Mouse (Mus musculus): ENCODE data around the gene Sipa1l2. TPM values are rescaled to one million over a fixed set of nuclear protein-coding genes. Genes with fewer than 3 reads are reported as not detected.
"Not testable (repeated sequence)": the region's sequence is repeated elsewhere in the genome, so short reads cannot be mapped to it uniquely, and the experiment has no call there.

Sipa1l2 gene
- polyA plus RNA-seq, 1 experiment from 2014 or later = 33.2 TPM

DNA sequence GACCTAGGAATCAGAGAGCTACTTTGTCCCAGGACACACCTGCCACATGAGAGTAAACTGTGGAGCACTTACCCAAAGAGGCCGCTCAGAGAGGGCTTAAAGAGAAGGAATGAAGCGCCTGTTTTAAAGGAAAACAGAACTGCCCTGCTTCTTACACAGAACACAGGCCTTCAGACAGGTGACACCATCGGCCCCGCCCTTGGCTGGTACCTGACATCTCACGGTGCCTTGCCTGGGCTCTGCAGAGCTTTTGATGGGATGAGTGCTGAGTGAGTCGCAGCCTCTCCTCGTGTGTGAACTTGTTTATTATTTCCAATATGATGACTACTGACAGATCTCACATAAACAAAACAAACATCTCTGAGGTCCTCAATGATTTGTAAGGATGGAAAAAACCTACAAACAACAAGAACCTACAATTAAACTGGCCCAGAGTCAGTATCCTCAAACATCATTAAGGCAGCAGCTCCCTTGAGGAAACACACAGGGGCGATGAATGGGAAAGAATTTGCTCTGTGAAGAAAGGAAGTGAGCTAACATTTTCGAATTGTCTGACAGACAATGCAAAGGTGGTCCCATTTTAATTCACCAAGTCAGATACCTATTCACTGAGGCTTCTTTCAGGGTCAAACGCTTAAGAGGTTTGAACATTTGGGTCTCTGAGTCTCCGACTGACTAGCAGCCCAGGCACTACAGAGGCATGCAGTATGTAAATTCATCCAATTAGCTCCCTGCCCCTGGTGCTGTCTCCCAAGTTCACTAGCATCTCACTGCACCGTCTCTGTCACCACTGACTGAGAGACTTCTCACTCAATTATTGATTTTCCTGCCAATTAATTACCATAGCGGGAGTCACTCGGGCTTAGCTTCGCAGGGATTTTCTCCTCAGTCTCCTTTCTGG lies 39.2 kb downstream of the Sipa1l2 start:
- Histone ChIP-seq H3K4me2 (no peak overlapping the region), H3K4me1 (peaks cover 83% of the 10 kb centered on the region), H3K9ac (no peak overlapping the region), H3K27ac (peak overlapping the region; percentile 42; the same call in 1 of the 2 replicates), H3K4me3 (replicated peaks) (no peak overlapping the region), H3K27me3 (peaks cover 4% of the 10 kb centered on the region; the same call in 1 of the 2 replicates), H3K36me3 (replicated peaks) (no peaks in the 10 kb centered on the region), H3K9me3 (no peaks in the 10 kb centered on the region)
- 43% methylated on average over 15 of the region's 15 CpGs for WGBS
- no peak for ATAC-seq (ENCODE audit: low FRiP score)

- Histone ChIP-seq H3K4me2 (no peak overlapping the region), H3K27ac (no peak overlapping the region), H3K36me3 (replicated peaks) (no peaks in the 10 kb centered on the region), H3K4me3 (replicated peaks) (no peak overlapping the region), H3K9ac (no peak overlapping the region), H3K9me3 (no peaks in the 10 kb centered on the region), H3K4me1 (peaks cover 86% of the 10 kb centered on the region), H3K27me3 (peaks cover 4% of the 10 kb centered on the region; the same call in 1 of the 2 replicates)
- 35% methylated on average over 6 of the region's 6 CpGs for WGBS
- peak; percentile 19; the same call in 1 of the 2 replicates for ATAC-seq (ENCODE audit: low FRiP score)
Observed at GRCm38 (mm10) chr8:125529019-125529418, 40.6 kb downstream of the Sipa1l2 start.

GRCm38 (mm10) chr8:125527941-125528340 lies 41.7 kb downstream of the Sipa1l2 start:
- WGBS = 53% methylated on average over 3 of the region's 3 CpGs
- Histone ChIP-seq H3K4me2 (no peak overlapping the region), H3K27me3 (peaks cover 4% of the 10 kb centered on the region; the same call in 1 of the 2 replicates), H3K9ac (no peak overlapping the region), H3K4me1 (peaks cover 84% of the 10 kb centered on the region), H3K36me3 (replicated peaks) (no peaks in the 10 kb centered on the region), H3K9me3 (no peaks in the 10 kb centered on the region), H3K27ac (peak overlapping the region; percentile 53; the same call in 1 of the 2 replicates), H3K4me3 (replicated peaks) (no peak overlapping the region)
- no peak for ATAC-seq (ENCODE audit: low FRiP score)

DNA sequence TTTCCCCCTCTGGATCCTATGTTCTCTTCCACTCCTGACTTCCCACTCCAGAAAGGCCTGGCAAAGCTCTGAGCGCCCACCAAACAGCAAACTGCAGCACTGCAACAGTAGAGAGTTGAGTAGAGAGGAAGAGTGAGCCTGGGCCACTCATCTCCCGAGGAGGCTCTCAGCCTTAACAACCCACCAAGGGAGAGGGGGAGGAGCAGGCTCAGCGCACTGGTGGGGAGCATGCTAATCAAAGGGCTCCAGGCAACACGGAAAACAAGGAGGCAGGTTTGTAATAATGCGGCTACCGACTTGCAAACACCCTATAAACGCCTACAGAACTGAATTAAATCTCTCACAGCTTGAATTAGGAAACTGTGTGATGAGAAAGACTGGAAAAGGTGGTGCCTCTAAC lies 42.6 kb downstream of the Sipa1l2 start:
- peak overlapping the region; percentile 53 for H3K27ac ChIP-seq
- H3K36me3 ChIP-seq (replicated peaks) = no peaks in the 10 kb centered on the region
- no peak overlapping the region for H3K9ac ChIP-seq
- H3K4me1 ChIP-seq = peaks cover 84% of the 10 kb centered on the region
- H3K4me3 ChIP-seq (replicated peaks) = no peak overlapping the region
- no peaks in the 10 kb centered on the region for H3K9me3 ChIP-seq
- peak; percentile 68 for ATAC-seq (ENCODE audit: low FRiP score)
- 7% methylated on average over 7 of the region's 7 CpGs for WGBS
- H3K27me3 ChIP-seq = peaks cover 4% of the 10 kb centered on the region; the same call in 1 of the 2 replicates
- H3K4me2 ChIP-seq = 0 out of 2 replicates have a peak overlapping the region, but pooled peaks have one; percentile 8

DNA sequence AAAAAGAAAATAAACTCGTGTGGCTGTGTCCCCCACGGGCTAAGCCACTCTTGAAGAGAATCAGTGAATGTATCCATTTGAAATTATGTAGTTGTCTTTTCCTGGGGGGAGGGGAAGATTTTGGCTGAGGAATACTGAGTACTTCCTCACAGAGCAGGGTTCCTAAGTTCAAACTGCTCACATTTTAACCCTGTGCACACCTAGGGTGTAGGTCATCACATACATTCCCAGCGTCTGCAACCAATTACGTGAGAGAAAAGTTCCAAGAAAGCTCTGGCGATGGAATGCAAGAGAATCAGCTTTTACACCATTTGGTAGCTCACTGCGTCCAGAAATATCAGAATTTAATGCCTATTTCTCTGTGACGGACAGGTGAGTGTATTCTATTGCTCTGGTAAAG lies 43.0 kb downstream of the Sipa1l2 start:
- Histone ChIP-seq H3K9me3 (no peaks in the 10 kb centered on the region), H3K4me2 (0 out of 2 replicates have a peak overlapping the region, but pooled peaks have one; percentile 8), H3K9ac (no peak overlapping the region), H3K27ac (peak overlapping the region; percentile 53), H3K4me3 (replicated peaks) (no peak overlapping the region), H3K36me3 (replicated peaks) (no peaks in the 10 kb centered on the region), H3K4me1 (peaks cover 84% of the 10 kb centered on the region), H3K27me3 (peaks cover 4% of the 10 kb centered on the region; the same call in 1 of the 2 replicates)
- ATAC-seq (ENCODE audit: low FRiP score) = no peak
- 41% methylated on average over 7 of the region's 7 CpGs for WGBS

DNA sequence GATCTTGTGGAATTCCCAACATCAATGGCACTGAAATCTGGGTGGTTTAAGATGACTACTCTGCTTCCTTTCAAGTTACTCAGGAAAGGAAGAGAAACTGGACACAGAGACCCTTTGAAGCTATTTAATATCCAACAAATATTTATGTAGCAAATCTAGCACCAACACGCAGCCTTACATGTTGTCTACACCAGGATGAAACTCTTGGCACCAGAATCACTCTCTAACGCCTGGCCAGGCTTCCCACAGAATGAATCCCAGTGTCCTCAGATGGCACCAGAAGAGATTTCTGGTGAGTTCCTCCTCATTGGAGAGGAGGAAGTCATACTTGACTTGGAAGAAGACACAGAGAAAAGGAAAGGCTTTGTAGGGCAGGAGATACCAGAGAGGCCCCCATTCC lies 45.1 kb downstream of the Sipa1l2 start:
- H3K9ac ChIP-seq = no peak overlapping the region
- H3K27ac ChIP-seq = no peak overlapping the region
- H3K36me3 ChIP-seq (replicated peaks) = no peaks in the 10 kb centered on the region
- ATAC-seq (ENCODE audit: low FRiP score) = no peak
- H3K4me3 ChIP-seq (replicated peaks) = no peak overlapping the region
- 92% methylated on average over 2 of the region's 2 CpGs for WGBS
- peaks cover 4% of the 10 kb centered on the region; the same call in 1 of the 2 replicates for H3K27me3 ChIP-seq
- H3K4me2 ChIP-seq = no peak overlapping the region
- H3K9me3 ChIP-seq = no peaks in the 10 kb centered on the region
- peaks cover 72% of the 10 kb centered on the region for H3K4me1 ChIP-seq

GRCm38 (mm10) chr8:125523213-125523612 lies 46.4 kb downstream of the Sipa1l2 start:
- Histone ChIP-seq H3K9ac (no peak overlapping the region), H3K4me3 (replicated peaks) (no peak overlapping the region), H3K9me3 (no peaks in the 10 kb centered on the region), H3K4me2 (no peak overlapping the region), H3K36me3 (replicated peaks) (no peaks in the 10 kb centered on the region), H3K27ac (0 out of 2 replicates have a peak overlapping the region, but pooled peaks have one; percentile 36), H3K4me1 (peaks cover 59% of the 10 kb centered on the region), H3K27me3 (peaks cover 4% of the 10 kb centered on the region; the same call in 1 of the 2 replicates)
- no peak for ATAC-seq (ENCODE audit: low FRiP score)
- WGBS = 40% methylated on average over 5 of the region's 5 CpGs

DNA sequence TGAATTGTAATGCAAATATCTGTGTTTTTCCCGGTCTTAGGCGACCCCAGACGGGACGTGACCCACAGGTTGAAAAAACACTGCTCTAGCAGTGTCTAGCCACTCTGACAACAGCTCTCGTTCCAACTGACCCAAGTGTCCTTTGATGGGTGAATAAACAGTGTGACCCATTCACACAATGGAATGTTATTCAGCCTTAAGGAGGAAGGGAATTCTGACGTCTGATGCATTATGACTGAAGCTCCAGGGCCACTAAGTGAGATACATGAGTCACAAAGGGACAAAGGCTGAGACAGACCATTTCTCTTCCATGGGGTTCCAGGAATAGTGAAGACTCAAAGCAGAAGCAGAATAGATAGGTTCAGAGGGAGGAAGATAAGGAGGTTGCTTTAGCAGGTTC lies 47.5 kb downstream of the Sipa1l2 start:
- Histone ChIP-seq H3K4me2 (no peak overlapping the region), H3K27me3 (no peaks in the 10 kb centered on the region), H3K9ac (no peak overlapping the region), H3K9me3 (no peaks in the 10 kb centered on the region), H3K27ac (no peak overlapping the region), H3K36me3 (replicated peaks) (no peaks in the 10 kb centered on the region), H3K4me1 (peaks cover 57% of the 10 kb centered on the region), H3K4me3 (replicated peaks) (no peak overlapping the region)
- ATAC-seq (ENCODE audit: low FRiP score) = no peak
- 42% methylated on average over 6 of the region's 6 CpGs for WGBS

DNA sequence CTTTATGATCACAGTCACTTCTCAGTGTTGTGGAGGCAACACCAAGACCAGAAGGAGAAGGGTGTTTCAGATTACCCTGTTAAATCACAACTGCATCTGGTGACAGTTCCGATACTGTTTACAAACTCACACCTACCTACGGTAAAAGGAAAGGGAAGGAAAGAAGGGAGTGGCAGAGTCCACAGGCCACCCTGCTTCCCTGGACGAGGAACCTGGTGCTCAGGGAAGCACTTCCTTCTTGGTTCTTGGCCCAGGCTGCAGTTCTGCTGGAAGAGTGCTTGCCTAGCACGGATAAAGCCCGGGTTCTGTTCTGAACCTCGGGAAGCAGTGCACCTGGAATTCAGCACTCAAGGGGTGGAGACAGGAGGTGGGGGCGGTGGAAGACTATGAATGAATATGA lies 48.5 kb downstream of the Sipa1l2 start:
- Histone ChIP-seq H3K4me2 (no peak overlapping the region), H3K36me3 (replicated peaks) (no peaks in the 10 kb centered on the region), H3K27me3 (no peaks in the 10 kb centered on the region), H3K27ac (no peak overlapping the region), H3K4me3 (replicated peaks) (no peak overlapping the region), H3K9ac (no peak overlapping the region), H3K4me1 (peaks cover 53% of the 10 kb centered on the region), H3K9me3 (no peaks in the 10 kb centered on the region)
- no peak for ATAC-seq (ENCODE audit: low FRiP score)
- 68% methylated on average over 7 of the region's 7 CpGs for WGBS

GRCm38 (mm10) chr8:125520308-125520707 lies 49.3 kb downstream of the Sipa1l2 start:
- not testable (repeated sequence) for H3K27me3 ChIP-seq; H3K27ac ChIP-seq; H3K4me3 ChIP-seq (replicated peaks); H3K9me3 ChIP-seq; H3K4me2 ChIP-seq; H3K9ac ChIP-seq; H3K36me3 ChIP-seq (replicated peaks); ATAC-seq (ENCODE audit: low FRiP score)
- H3K4me1 ChIP-seq = peaks cover 52% of the 10 kb centered on the region
- 57% methylated on average over 2 of the region's 2 CpGs for WGBS

GRCm38 (mm10) chr8:125518951-125519350 lies 50.7 kb downstream of the Sipa1l2 start:
- Histone ChIP-seq H3K9ac (no peak overlapping the region), H3K27me3 (no peaks in the 10 kb centered on the region), H3K4me1 (peaks cover 58% of the 10 kb centered on the region), H3K27ac (no peak overlapping the region), H3K36me3 (replicated peaks) (no peaks in the 10 kb centered on the region), H3K9me3 (no peaks in the 10 kb centered on the region), H3K4me2 (no peak overlapping the region), H3K4me3 (replicated peaks) (no peak overlapping the region)
- ATAC-seq (ENCODE audit: low FRiP score) = no peak
- 76% methylated on average over 4 of the region's 4 CpGs for WGBS

DNA sequence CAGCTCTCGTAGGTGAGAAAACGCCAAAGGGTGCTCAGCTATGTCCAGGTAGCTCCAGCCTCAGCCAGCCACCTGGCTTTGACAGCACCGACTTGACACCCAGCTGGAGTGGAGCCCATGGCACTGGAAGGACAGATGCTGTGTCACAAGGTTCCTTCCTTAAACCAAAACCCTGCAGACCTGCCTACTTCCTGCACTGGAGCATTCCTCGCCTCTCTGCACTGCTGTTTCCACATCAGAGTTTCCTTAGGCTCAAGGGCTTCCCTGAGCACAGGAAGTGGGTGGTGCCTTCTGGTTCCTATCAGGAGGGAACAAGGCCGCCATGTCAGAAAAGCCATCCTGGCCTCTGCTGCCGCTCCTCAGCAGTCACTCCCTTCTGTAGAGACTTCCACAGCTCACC lies 51.3 kb downstream of the Sipa1l2 start:
- Histone ChIP-seq H3K9me3 (no peaks in the 10 kb centered on the region), H3K36me3 (replicated peaks) (no peaks in the 10 kb centered on the region), H3K9ac (no peak overlapping the region), H3K27ac (no peak overlapping the region), H3K4me2 (no peak overlapping the region), H3K4me3 (replicated peaks) (no peak overlapping the region), H3K4me1 (peaks cover 60% of the 10 kb centered on the region), H3K27me3 (no peaks in the 10 kb centered on the region)
- no peak for ATAC-seq (ENCODE audit: low FRiP score)
- 82% methylated on average over 6 of the region's 6 CpGs for whole genome bisulfite sequencing
